Mouse (Mus musculus): ENCODE measurements at regions not wholly inside any gene's neighbourhood (a gene's known extent, or its start where the extent isn't known, plus 50 kb on each side); places are given as distances from the start of the nearest gene placed in this dataset.

DNA sequence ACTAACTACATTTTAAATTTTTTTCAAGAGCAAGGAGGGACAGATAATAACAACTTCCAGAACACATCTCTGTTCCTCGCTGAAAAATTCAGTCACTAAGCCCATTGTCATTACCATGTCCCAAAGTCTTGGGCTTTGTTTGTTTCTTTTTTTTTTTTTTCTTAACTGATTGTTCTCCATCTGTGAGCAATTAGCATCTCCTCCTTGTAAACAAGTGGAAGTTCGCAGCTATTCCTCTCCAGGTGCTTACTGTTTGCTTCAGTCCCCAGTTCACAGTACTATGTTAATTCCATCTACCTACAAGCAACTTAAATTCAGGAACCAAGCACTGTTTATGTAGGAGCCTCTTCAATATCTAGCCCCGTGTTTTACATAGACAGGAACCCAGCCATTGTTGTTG is 225.5 kb upstream of the Gm6657 start:
- TF ChIP-seq POLR2A (IDR thresholded peaks at IDR 0.05; ENCODE audit: borderline replicate concordance, extremely low read depth, low read depth, low read length), result no peak
- no peak for TF ChIP-seq CTCF (IDR thresholded peaks at IDR 0.05; ENCODE audit: insufficient read depth, low read length)

All from lung, adult 2 months (tissue).